Mouse (Mus musculus) small intestine, adult 2 months (tissue): ENCODE measurements around the gene Rbfox1.

Experiments used
- CTCF ChIP-seq: fragments of 200-500 bp; IDR thresholded peaks from 2 replicates; pipeline ENCODE4 v1.5.1; 2012; ENCODE audit warnings: low read depth, mild to moderate bottlenecking, control low read depth, inconsistent platforms, low read length, moderate library complexity, mixed read lengths; ENCODE audit not compliant: insufficient replicate concordance, insufficient read length; ENCODE audit errors: extremely low read depth
- POLR2A ChIP-seq: fragments of 200-500 bp; IDR thresholded peaks from 2 replicates; pipeline ENCODE4 v1.6.1; 2012; ENCODE audit warnings: low read depth, mild to moderate bottlenecking, control low read depth, inconsistent platforms, low read length, moderate library complexity

- TF ChIP-seq CTCF (no peak), POLR2A (no peak)
Measured at GRCm38 (mm10) chr16:7396101-7396500, 1510.9 kb downstream of the Rbfox1 start.
